Mouse (Mus musculus) c-Kit-positive CD71-positive TER-119-negative erythroid progenitor cells, embryonic 14.5 days (primary cell): ENCODE measurements around the gene Cntnap4.
"Not testable (repeated sequence)": the region's sequence is repeated elsewhere in the genome, so short reads cannot be mapped to it uniquely, and the experiment has no call there.

ENCODE experiments used
- DNase-seq: peaks from one replicate; pipeline ENCODE4 v3.0.0-alpha.2; 2013; ENCODE audit warnings: low read depth

Cntnap4 gene

DNA sequence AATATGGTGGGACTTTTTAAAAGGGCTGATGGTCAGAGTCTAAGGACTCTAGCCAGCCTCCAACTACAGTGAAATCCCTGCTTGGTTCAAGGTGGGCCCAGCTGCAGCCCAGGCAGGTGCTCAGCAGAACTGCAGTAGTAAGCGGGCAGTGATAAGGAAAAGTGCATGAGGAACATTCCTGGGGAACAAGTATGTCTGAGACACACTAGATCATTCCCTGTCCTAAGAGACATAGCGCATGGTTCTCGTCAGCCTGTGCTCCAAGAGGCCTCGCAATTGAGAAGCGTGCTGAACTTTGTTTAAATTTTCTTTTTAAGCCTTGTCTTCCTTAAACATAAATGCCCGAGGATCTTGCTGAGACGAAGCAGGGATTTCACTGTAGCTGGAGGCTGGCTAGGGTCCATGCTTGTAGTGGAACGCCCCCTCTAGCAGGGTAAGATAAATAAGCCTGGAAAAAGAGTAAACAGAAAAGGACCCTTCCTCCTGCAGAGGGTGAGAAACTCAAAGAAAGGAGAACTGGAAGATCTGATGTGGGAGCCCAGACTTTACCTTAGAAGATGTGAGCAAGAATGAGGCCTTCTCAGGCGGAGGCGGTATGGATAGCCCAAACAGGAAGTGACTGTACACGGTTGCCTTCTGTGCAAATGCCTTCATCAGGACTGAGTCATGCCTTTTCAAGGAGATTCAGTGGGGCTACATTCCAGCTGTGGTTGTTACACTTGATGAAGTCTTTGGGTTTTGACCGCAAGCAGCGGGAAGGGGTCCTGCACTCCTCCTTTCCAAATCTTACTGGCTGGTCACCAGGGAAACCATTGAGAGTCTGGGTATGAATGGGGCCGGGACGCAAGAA lies 161.0 kb downstream of the Cntnap4 start:
- no peak for DNase-seq

DNA sequence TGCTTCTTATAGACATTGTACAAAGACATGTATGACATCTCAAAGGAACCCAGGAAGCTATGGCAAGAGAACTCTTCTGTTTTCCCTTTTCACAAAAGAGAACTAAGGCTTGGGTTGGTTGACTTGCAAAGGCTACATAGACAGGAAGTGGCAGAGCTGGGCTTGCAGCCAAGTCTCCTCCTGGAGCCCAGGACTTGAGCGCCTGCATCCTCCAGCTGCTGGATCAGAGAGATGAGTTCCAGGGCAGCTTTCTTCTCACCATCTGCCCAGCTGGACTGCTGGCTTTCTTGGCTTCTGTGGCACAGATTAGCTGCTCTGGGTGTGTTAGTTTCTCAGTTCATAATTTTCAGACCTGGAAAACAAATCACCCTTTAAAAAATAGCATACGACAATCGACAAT lies 165.7 kb downstream of the Cntnap4 start:
- DNase-seq: no peak

DNA sequence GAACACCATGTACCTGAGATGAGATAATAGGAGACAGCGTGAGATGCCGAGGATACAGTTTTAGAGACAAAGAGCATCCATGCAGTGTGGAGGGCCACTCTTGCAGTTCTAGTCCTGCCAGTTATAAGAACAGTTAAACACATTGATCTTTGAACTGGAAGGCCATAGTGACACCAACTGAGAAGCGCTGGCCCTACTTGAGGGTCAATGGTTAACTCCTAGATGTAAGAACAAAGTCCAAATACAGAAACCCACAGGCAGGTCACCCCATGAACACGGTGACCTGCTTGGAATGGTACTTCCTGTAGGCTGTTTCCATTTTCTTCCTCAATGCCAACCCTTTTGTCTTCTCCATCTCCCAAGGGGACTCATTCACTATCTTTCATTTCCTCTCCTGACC lies 173.5 kb downstream of the Cntnap4 start:
- no peak for DNase-seq

DNA sequence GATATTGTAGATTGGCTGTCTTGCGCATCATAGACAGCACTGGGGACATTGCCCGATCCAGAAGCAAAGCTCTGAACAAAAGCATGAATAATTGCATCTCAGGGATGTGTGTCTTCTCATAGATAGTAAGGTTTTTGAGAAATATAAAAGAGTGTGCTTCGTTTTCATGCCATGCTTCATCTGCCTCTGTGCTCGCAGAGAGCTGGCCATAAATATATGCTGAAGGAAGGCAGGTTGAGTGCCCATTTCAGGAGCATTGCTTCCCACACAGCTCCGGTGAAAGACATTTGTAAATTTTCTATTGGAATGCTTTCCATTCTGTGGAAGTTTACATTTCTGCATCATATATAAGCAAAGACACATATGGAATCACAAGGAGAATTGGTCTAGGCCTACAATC lies 177.5 kb downstream of the Cntnap4 start:
- no peak for DNase-seq

DNA sequence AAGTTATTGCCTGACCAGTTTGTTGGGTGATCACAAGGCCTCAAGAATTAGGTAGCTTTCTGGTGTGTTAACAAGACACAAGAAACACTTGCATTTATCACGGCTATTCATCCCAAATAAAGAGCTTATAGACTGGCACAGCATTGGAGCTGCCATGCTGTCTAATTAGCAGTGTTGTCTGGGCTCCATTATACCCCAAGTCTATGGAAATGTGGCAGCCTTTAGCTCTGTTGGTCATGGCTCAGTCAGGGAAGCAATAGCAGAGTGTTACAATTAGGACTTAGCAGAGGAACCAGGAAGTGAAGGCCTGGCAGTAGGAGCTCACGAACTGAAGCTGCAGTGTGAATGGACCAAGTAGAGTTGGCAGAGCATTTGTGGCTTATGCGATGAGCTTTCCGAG lies 185.3 kb downstream of the Cntnap4 start:
- DNase-seq: no peak

DNA sequence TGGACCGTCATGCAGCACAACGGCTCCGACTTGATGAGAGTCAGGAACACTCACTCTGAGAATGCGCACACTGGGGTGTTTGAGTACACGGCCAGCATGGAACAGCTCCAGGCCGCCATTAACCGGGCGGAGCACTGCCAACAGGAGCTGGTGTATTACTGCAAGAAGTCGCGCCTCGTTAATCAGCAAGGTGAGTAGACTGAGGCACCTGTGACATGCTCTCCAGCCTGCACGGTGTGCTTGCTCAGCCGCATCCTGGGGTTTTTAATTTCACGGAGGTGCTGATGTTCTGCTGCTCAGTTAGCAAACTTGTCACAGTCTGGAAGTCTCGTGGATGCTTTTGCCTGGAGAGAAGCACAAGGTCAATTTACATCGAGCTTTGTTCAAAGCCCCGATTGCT lies 233.2 kb downstream of the Cntnap4 start:
- no peak for DNase-seq

DNA sequence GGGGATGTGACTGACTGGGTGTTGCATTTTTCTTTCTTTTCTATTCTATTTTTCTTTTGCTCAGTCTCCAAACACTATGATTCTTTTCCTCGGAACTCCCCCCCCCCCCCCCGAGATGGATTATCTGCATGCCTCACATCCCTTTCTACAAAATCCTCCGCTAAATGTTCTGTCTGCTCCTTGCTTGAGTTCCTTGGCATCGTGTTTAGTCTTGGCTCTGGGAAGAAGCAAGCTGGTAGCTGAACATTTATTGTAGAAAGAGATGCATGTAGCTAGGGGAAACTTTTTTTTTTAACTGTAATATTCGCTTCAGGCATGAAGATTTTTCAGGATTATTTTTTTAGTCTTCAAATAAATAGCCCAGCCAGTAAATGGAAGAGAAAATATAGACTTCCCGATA lies 239.5 kb downstream of the Cntnap4 start:
- DNase-seq: no peak

DNA sequence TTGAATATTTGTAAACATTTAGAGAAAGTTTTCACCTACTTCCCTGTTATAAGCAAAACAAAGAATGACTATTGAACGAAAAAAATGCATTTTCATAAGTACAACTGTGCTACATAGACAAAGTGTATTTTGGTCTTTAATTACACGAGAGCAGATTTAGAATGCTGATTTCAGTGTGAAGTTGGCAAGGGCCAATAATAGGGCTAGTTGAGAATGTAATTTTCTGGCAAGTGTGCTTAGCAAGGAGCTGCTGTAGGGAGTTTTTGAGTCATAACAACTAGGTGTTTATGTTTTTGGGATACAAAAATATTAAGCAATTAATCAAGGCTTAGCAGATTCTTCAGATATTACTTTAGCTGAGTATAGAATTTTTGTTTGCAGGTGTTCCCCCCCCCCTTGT lies 271.2 kb downstream of the Cntnap4 start:
- DNase-seq: no peak

DNA sequence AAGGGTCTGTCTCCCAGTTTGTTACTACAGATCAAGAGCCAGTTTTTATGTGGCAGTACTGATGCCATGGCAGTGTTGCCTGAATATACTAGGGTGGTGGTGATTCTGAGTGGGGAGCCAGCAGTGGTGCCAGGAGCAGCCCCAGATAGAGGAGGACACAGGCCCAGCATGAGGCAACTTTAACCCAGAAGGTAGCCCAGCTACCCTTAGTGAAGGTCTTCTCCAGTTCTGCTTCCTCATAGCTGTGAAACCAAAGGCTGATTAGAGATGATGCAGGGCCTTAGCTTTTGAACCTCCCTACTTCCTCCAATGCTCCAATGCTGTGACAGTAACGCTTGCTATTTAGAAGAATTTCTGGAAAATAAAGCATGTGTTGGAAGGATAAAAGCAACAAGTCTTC lies 279.7 kb downstream of the Cntnap4 start:
- DNase-seq: not testable (repeated sequence)

DNA sequence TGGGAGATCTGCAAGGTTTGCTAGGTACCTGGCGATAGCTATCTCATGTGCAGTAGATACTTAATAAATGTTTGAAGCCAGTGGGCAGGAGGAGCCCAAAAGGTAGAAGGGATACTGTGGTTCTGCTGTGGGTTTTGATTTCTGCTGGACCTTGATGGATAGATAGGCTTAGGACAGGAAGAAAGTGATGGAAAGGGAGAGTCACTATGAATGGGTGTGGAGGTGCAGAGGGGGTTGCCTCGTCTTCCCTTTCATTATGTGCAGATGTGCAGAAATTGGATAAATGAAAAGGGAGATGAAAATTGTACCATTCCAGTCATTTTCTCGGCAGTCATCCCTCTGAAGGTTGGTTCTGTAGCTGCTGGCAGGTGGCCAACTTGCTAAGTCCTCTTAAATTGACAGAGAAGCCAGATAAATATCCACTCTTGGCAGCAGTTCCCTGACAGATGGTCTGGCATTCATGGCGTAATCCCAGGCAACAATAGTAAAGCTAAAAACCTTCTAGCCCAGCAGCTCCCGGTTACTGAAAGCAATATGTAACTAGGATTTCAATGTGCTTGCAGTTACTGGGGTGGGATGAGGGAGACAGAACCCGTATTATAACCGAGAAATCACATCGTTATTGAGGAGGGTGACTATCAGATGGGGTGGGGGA lies 336.7 kb downstream of the Cntnap4 start:
- no peak for DNase-seq

DNA sequence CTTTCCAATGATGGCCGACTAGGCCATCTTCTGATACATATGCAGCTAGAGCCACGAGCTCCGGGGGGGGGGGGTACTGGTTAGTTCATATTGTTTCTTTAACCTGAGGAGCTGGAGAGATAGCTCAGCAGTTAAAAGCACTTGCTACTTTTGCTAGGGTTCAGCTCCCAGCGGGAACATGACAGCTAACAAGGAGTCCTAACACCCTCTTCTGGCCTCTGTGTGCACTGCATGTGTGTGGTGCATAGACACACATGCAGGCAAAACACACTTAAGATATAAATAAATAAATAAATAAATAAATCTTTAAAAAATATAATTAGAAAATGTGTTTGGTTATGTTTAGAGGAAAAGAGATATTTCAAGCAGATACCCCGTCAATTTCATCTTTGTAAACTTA lies 339.7 kb downstream of the Cntnap4 start:
- no peak for DNase-seq

DNA sequence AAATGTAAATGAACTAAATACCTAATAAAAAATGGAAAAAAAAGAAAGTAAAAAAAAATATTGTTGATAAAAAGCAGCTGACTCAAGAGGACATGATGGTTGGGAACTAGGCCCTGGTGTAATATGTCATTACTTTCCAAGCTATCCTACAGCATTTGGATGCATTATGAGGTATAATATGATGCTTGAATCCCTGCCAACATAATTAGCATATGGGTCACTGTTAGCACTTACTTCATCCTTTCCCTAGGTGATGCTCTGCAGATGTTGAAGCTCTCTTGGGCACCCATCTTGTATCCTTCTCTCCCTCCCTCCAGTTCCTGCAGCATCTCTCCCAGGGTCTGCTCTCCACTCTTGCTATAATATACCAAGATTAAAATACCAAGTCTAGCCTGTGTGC lies 341.6 kb downstream of the Cntnap4 start:
- no peak for DNase-seq

DNA sequence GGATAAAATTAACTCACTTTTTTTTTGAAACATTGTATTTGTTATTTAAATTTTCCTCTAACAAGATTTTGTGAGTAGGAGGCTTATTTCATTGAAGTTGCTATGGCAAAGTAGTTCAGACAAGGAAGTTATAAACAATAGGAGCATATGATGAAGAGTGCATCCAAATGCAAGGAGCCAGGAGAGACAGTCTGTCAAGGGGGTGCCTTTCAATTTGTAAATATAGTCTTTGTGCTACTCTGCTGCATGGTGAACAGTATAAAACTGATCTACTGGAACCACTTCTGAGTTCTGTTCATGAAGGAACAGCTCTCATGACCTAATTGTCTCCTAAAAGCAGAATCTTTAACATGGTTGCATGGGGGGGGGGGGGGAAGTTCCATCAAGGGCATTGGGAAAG lies 352.3 kb downstream of the Cntnap4 start:
- no peak for DNase-seq

DNA sequence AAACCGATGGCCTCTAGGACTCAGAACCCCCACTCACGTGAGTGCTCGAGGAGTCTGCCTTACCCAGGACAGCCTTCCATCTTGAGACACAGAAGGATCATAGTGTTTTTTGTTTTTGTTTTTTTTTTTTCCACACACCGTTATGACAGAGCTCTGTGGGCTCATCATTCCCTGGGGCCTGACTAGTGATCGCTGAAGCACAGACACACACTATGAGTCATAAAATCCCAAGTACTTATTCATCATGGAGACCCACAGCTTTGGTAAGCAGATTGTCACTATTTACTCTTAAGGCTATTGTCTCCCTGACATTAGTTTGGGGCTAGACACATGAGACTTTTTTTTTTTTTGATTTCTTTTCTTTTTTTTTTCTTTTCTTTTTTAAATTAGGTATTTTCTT lies 352.9 kb downstream of the Cntnap4 start:
- DNase-seq: no peak
